Mouse (Mus musculus) forebrain, postnatal 0 days (tissue): ENCODE measurements at regions not wholly inside any gene's neighbourhood (a gene's known extent, or its start where the extent isn't known, plus 50 kb on each side); places are given as distances from the start of the nearest gene placed in this dataset.
"Not testable (repeated sequence)": the region's sequence is repeated elsewhere in the genome, so short reads cannot be mapped to it uniquely, and the experiment has no call there.

Experiments
- ATAC-seq: fragments of 200-750 bp; cut with Nextera tagmentation; 2 replicates; pipeline ENCODE4 v1.8.0; 2017; ENCODE audit warnings: mild to moderate bottlenecking, moderate library complexity
- DNase-seq: peaks from one replicate; pipeline ENCODE4 v3.0.0-alpha.2; 2015
- H3K27ac ChIP-seq: fragments of 300-500 bp; sonication (generic); 2 replicates; pipeline ENCODE4 v1.5.1; 2014; ENCODE audit warnings: low read depth, mild to moderate bottlenecking, antibody characterized with exemption, low read length, moderate library complexity, mixed read lengths
- H3K27me3 ChIP-seq: fragments of 300-500 bp; sonication (generic); 2 replicates; pipeline ENCODE4 v1.6.1; 2014; ENCODE audit warnings: mild to moderate bottlenecking, low read length, mixed read lengths; ENCODE audit not compliant: insufficient read depth
- H3K36me3 ChIP-seq: fragments of 300-500 bp; sonication (generic); 2 replicates; pipeline ENCODE4 v1.6.1; 2014; ENCODE audit warnings: mild to moderate bottlenecking, moderate library complexity; ENCODE audit not compliant: insufficient read depth
- H3K4me1 ChIP-seq: fragments of 300-500 bp; sonication (generic); 2 replicates; pipeline ENCODE4 v1.6.1; 2014; ENCODE audit warnings: antibody characterized with exemption; ENCODE audit not compliant: insufficient read depth
- H3K4me2 ChIP-seq: fragments of 300-500 bp; sonication (generic); 2 replicates; pipeline ENCODE4 v1.6.1; 2014; ENCODE audit warnings: low read depth, mild to moderate bottlenecking, moderate library complexity
- H3K4me3 ChIP-seq: fragments of 300-500 bp; sonication (generic); 2 replicates; pipeline ENCODE4 v1.5.1; 2014; ENCODE audit warnings: low read depth, low read length, mixed read lengths
- H3K9ac ChIP-seq: fragments of 300-500 bp; sonication (generic); 2 replicates; pipeline ENCODE4 v1.6.1; 2014; ENCODE audit warnings: mild to moderate bottlenecking
- H3K9me3 ChIP-seq: fragments of 300-500 bp; sonication (generic); 2 replicates; pipeline ENCODE4 v1.6.1; 2016; ENCODE audit warnings: low read length
- WGBS: fragments of 180-500 bp; shearing (Covaris S2); extraction: QIAGEN DNeasy Blood & Tissue Kit; methylation state at CpG from one replicate; pipeline ENCODE4 v1.1.7; 2014; 5-methylcytosine and 5-hydroxymethylcytosine counted together

- H3K4me2 ChIP-seq, H3K4me1 ChIP-seq, H3K9me3 ChIP-seq, H3K4me3 ChIP-seq, H3K9ac ChIP-seq, H3K36me3 ChIP-seq, H3K27me3 ChIP-seq: not testable (repeated sequence)
- H3K27ac ChIP-seq, result peak overlapping the region; percentile 35; the same call in 1 of the 2 replicates
- WGBS, result 12% methylated on average over 4 of the region's 4 CpGs
- DNase-seq, result peak; percentile 82
- ATAC-seq, result peak; percentile 97
Observed at GRCm38 (mm10) chrX:151708055-151708670, 92.4 kb upstream of the Huwe1 start.
